Mouse (Mus musculus): Measurements from ENCODE around the gene Arsg.
"Not testable (repeated sequence)": the region's sequence is repeated elsewhere in the genome, so short reads cannot be mapped to it uniquely, and the experiment has no call there.

Gene Arsg

GRCm38 (mm10) chr11:109470921-109471861 lies 2.0 kb upstream of the Arsg start:
- DNase-seq: no peak

DNA sequence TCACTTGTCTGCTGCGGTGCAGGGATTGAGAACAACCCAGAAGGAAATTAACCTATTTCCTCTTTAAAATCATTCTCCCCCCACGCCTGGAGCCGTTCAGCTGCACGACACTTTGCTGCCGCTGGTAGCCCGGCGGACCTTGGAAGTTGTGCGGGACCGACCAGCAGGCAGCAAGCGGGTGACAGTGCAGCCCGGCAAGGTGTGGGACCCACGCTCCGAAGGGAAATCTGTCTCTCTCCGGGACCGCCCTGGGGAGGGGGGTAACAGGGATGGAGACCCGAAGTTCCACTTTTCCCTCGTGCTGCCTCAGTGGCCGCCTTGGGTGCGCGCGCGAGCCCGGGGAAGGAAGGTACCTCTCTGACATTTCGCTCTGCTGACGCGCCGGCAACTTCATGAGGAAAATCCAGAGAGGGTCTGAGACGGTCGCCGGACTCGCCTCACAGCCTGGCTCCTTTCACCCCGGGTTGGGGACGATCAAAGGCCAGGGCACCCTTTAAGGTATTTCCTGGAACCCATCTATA lies 943 bp upstream of the Arsg start:
- DNase-seq: peak; percentile 49

DNA sequence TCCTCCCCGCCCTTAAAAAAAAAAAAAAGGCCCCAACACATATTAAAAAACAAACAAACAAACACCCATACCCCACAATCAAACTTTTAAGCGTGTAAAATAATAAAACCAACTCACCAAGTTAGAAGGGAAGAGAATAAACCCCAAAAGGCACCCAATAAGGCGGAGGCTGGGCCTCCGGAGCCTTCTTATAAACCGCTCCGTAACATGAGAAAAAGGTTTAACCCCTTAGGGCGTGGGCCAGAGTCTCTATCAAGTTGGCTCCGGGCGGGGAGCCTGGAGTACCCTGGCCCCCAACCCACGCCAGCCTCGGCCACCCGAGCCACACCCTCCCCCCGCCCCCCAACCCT lies 378 bp upstream of the Arsg start:
- no peak for DNase-seq

DNA sequence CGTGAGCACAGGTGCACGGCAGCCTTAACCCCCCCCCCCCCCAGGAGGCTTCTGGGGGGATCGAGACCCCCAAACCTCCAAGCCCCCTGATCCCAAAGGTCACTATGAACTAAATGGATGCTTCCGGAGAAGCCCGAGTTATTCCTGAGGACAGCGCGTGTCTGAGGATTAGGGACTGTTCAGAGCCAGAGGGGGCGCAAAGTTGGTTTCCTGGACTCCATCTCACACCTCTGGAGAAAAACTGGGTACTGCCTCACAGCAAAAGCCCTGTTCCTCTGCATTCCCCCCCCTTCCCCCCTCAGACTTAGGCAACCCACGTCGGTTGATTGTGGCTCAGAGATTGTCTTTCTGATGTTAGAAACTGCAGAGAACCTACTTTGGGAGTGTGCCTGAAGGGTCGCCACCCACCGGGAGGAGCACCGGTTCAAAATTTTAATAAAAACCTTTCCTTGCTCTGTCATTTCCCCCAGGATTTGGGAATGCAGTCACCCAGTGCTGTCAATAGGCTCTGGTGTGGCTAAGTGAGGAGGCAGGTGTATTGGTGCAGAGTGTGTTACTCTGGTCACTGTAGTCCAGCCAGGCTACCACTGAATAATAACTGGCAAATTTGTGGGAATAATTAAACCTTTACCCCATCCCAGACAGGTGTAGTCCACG lies 1.0 kb downstream of the Arsg start:
- peak; percentile 50 for DNase-seq

DNA sequence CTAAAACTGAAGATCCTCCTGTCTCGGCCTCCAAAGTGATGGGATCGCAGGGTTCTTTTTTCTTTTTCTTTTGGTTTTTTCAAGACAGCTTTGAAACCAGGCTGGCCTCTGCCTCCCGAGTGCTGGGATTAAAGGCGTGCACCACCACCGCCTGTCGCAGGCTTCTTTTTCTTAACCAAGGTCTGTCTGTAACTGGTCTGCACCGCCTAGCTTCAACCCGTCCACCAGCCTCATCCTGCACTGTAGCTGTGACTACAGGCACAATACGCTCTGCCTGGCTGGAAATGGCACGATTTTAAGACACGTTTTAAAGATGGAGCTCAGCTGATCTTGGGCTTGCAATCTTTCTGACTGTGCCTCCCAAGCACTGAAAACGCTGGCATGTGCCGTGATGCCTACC lies 1.7 kb downstream of the Arsg start:
- no peak for DNase-seq

DNA sequence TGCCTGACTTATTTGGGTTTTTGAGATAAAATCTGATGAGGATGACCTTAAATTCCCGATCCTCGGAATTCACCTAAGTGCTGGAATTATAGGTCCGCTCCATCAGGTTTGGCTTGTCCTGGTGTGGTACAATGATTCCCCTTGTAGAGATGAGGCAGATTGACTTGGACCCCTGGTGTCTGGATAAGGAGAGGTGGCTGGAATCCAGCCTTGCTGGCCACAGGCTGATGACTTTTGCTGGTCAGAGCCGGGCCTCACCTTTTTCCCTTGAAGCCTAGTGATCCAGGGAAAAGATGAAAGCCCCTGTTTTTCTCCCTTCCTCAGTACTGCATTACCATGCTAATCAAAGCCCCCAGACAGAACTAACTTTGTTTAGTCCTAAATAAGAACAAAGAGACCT lies 2.5 kb downstream of the Arsg start:
- no peak for DNase-seq

GRCm38 (mm10) chr11:109476241-109476640 lies 3.1 kb downstream of the Arsg start:
- no peak for DNase-seq

- no peak for DNase-seq
These were observed 3.5 kb downstream of the Arsg start for GRCm38 (mm10) chr11:109476653-109477052.

GRCm38 (mm10) chr11:109477606-109478380 lies 4.6 kb downstream of the Arsg start:
- no peak for DNase-seq

DNA sequence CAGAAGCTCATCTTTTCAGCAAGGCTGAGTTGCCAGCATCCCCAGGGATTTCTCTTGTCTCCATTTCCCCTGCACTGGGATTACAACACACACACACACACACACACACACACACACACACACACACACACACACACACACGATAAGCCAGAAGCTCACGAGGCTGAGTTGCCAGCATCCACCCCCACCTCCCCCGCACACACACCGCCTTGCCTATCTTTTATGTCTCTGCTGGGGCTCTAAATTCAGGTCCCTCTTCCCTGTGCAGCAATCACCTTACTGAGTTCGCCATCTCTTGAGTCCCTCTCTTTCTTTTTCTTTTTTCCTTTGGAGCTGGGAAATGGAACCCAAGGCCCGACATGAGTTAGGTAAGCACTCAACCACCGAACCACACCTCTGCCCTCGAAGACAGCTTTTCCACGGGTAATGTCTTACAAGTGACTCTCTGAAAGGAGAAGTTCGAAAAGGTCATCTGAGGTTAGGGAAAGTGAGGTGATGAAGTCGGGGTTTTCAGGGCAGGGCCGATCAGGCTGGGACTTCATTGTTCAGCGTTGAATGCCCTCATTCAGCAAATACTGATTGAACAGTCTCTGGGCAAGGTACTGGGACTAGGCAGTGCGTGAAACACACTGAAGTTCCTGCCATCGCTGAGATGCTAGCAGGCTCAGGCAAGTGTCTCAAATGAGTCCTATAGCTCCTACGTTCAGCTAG lies 6.6 kb downstream of the Arsg start:
- no peak for DNase-seq

DNA sequence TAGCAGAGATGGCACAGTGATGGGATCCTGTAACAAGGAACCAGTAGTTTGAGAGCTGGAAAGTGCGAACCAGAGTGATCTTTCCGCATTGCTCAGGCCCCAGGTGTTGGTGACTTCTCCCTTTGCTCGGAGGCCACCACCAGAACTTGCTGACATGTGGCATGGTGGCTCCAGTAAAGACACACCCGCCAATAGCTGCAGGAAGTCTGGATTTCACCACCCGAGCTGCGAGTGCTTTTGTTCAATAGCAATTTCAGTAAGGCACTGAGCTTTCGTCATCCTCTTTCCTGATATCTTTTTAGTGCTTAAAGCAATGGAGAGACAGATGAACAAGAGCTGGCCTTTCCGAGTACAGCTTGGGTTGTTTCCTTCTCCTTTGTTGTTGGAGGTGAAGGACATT lies 7.3 kb downstream of the Arsg start:
- DNase-seq: no peak

DNA sequence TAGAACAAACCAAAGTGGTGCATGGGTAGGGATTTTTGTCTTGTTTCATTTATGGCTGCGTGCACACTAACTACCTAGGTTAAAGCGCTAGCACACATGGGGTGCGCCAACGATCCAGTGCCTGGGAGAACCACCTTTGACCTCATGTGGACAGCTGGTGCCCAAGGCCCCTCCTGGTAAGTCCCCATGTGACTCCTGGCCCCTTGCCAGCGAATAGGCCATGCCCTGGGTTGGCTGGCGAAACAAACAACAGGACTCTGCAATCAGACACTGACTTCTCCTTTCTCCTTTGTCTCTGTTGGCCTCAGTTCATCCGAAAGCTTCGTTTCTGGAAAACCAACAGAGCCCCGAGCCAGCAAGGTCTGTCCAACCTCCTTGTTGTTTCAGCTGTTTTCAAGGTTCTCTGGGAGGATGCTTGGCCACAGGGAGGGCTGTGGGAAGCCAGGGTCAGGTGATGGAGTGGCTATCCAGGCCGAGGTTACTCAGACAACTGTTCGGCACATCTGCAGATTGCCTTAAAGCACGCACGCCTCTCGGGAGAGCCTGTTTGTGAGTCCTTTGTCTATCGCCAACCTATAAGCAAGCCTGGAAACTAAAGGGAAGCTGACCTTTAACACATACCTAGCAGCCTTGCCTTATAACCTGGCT lies 12.3 kb downstream of the Arsg start:
- no peak for DNase-seq

DNA sequence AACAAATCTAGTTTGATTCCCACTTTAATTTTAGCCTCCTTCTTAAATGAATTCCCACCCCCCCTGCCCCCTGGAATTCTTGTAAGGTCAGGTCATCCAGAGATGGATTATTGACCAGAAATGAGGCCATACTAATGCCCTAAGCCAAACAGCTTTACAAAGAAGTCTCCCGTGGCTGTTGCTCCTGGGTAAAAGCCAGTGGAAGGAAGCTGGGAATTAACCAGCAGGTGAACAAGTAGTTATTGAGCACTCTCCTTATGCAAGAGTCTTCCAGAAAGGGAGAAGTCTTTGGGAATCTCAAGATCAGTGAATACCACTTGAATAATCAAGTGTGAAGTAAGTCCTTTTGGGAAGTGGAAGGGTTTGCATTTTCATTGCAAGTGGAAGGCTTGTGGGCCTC lies 13.9 kb downstream of the Arsg start:
- DNase-seq: no peak

DNA sequence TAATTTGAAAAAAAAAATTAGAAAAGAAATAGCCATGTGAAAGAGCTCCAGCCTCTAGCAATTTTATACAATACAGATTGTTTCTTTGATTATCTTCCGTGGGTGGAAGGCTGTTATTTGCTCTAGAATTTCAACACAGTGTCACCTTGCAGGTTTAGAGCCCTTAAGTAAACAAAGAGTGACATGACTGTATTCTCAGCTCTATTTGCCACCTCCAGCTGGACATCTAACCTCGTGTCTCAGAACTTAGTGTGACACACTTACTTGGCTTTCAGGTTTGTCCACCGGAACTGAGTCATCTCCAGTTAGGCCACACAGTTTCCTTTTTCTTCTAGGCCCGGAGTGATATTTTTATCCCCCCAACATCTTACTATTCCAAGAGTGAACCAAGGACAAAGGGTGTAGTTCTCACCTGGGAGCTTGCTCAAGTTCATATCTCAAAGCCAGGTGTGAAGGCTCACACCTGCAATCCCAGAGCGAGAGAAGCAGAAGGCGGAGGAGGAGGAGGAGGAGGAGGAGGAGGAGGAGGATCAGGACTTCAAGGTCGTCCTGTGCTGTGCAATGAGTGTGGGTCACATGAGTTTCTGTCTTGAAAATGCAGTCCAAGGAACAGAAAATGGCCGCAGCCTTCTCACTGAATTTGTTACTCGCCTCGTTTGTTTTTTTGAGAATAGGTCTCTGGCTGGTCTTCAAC lies 15.0 kb downstream of the Arsg start:
- DNase-seq: no peak

GRCm38 (mm10) chr11:109489763-109490162 lies 16.6 kb downstream of the Arsg start:
- DNase-seq: no peak

GRCm38 (mm10) chr11:109491844-109492243 lies 18.7 kb downstream of the Arsg start:
- no peak for DNase-seq

GRCm38 (mm10) chr11:109492847-109493464 lies 19.8 kb downstream of the Arsg start:
- not testable (repeated sequence) for DNase-seq

GRCm38 (mm10) chr11:109494890-109495770 lies 22.0 kb downstream of the Arsg start:
- no peak for DNase-seq

DNA sequence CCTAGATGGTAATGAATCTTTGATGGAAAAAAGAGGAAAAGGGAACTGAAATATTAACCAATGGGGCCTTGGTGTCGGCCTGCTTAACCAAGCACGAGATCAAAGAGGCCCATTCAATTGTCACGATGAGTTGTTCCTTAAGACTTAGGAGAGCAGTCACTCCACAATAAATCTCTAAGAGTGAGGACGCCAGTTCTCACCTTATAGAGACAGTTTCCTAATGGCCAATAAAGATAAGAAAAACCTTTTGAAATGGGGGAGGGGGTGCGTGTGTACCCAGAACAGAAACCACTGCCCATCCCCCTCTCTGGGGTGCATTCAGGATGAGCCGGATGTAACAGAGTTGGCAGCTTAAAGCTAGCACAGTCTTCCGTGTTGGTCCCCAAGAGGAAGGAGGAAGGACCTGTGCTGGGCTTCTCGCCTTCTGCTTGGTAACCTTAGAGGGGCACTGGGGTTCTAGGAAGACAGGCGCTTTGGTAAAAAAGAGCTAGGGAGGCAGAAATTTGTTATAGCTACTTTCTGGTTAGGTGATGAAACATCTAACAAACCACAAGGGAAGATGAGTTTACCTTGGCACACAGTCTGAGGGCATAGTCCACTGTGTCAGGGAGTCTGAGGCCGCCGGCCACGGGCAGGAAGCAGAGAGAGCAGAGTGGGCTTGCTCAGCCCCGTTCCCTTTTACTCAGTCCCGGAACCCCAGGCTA lies 22.7 kb downstream of the Arsg start:
- DNase-seq: no peak
